Mouse (Mus musculus) liver, postnatal 0 days (tissue): ENCODE measurements at regions not wholly inside any gene's neighbourhood (a gene's known extent, or its start where the extent isn't known, plus 50 kb on each side); places are given as distances from the start of the nearest gene placed in this dataset.

ENCODE experiments used
- CTCF ChIP-seq: sonication (generic); IDR thresholded peaks from 2 replicates; pipeline ENCODE4 v1.5.1; 2016; ENCODE audit warnings: antibody characterized with exemption, low read depth
- EP300 ChIP-seq: IDR thresholded peaks from 2 replicates; pipeline ENCODE4 v1.6.1; 2016; ENCODE audit warnings: antibody characterized with exemption, low read depth, mild to moderate bottlenecking

DNA sequence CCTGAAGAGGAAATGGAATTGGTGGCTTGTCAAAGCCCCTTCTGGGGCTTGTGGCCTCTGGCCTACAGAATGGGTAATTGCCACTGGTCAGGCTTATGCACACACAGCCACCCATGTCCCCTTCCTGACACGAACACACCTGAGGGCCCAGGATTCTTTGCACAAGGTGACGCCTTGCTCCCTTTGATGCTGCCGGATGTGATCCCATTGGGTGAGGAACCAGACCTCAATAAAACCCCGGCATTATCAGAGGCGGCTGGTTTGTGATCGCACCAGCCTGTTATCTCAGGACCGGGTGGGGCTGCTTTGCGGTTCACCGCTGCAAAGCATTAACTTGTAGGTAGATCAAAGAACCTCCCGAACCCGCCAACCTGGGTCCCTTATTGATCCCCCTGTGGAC lies 270.5 kb downstream of the Sox9 start:
- TF ChIP-seq CTCF = no peak
- no peak for TF ChIP-seq EP300
